Mouse (Mus musculus) hindbrain, embryonic 16.5 days (tissue): Measurements from ENCODE around the gene Chodl. TPM values are rescaled to one million over a fixed set of nuclear protein-coding genes. Genes with fewer than 3 reads are reported as not detected.

Experiments used
- ATAC-seq: fragments of 200-750 bp; cut with Nextera tagmentation; 2 replicates; pipeline ENCODE4 v1.8.0; 2017; ENCODE audit warnings: moderate TSS enrichment, moderate library complexity
- H3K27ac ChIP-seq: fragments of 300-500 bp; sonication (generic); 2 replicates; pipeline ENCODE4 v1.5.1; 2014; ENCODE audit warnings: low read depth, mild to moderate bottlenecking, control low read depth, low read length, moderate library complexity
- H3K27me3 ChIP-seq: fragments of 300-500 bp; sonication (generic); replicated peaks from 2 replicates; pipeline ENCODE4 v1.6.1; 2014; ENCODE audit warnings: low read length; ENCODE audit not compliant: control insufficient read depth, insufficient read depth
- H3K36me3 ChIP-seq: fragments of 300-500 bp; sonication (generic); 2 replicates; pipeline ENCODE4 v1.6.1; 2014; ENCODE audit warnings: mild to moderate bottlenecking, low read length, moderate library complexity, mixed read lengths; ENCODE audit not compliant: control insufficient read depth, insufficient read depth
- H3K4me1 ChIP-seq: fragments of 300-500 bp; sonication (generic); 2 replicates; pipeline ENCODE4 v1.6.1; 2014; ENCODE audit warnings: low read depth, low read length; ENCODE audit not compliant: control insufficient read depth, insufficient read depth
- H3K4me2 ChIP-seq: fragments of 300-500 bp; sonication (generic); 2 replicates; pipeline ENCODE4 v1.6.1; 2014; ENCODE audit warnings: mild to moderate bottlenecking, low read length, control low read depth, moderate library complexity
- H3K4me3 ChIP-seq: fragments of 300-500 bp; sonication (generic); 2 replicates; pipeline ENCODE4 v1.5.1; 2014; ENCODE audit warnings: mild to moderate bottlenecking, low read length, control low read depth, moderate library complexity
- H3K9ac ChIP-seq: fragments of 300-500 bp; sonication (generic); 2 replicates; pipeline ENCODE4 v1.6.1; 2014; ENCODE audit warnings: low read depth, mild to moderate bottlenecking, control low read depth, low read length, moderate library complexity
- H3K9me3 ChIP-seq: fragments of 300-500 bp; sonication (generic); 2 replicates; pipeline ENCODE4 v1.6.1; 2014; ENCODE audit warnings: mild to moderate bottlenecking, low read length, moderate library complexity; ENCODE audit not compliant: control insufficient read depth
- WGBS: fragments of 180-500 bp; shearing (Covaris S2); extraction: QIAGEN DNeasy Blood & Tissue Kit; methylation state at CpG from one replicate; pipeline ENCODE4 v1.1.7; 2014; 5-methylcytosine and 5-hydroxymethylcytosine counted together
- polyA plus RNA-seq: library from polyadenylated mRNA; unstranded; fragments of >200 nt; fragmentation: Nextera tagmentation; extraction: Ambion mirVana; gene quantifications from 2 replicates; pipeline ENCODE4 v1.2.1, GENCODE M21; 2015

The Chodl gene
- polyA plus RNA-seq, 1 experiment from 2014 or later: 26.7 TPM

DNA sequence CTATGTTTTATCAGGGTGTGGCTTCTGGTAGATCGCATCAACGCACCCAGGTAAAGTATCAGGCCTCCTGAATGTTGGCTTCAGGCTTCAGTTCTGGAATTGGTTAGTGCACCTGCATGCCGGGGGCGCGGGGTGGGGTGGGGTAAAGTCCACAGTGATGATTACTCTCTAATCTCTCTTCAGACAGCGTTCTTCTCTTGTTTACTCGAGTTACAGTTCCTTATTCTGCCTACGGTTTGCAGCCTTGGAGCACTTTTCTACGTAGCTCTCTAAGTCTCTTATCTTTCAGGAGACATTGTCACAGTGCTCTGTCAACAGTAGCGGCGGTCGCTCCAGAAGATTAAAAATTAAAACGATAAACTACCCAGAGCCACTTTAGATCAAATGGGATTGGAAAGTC, 43.4 kb downstream of the Chodl start:
- Histone ChIP-seq H3K27me3 (no peaks in the 10 kb centered on the region), H3K4me3 (no peak overlapping the region), H3K4me1 (no peaks in the 10 kb centered on the region), H3K4me2 (no peak overlapping the region), H3K27ac (no peak overlapping the region), H3K9me3 (no peaks in the 10 kb centered on the region), H3K9ac (no peak overlapping the region), H3K36me3 (no peaks in the 10 kb centered on the region)
- 96% methylated on average over 13 of the region's 13 CpGs for WGBS
- ATAC-seq: no peak

DNA sequence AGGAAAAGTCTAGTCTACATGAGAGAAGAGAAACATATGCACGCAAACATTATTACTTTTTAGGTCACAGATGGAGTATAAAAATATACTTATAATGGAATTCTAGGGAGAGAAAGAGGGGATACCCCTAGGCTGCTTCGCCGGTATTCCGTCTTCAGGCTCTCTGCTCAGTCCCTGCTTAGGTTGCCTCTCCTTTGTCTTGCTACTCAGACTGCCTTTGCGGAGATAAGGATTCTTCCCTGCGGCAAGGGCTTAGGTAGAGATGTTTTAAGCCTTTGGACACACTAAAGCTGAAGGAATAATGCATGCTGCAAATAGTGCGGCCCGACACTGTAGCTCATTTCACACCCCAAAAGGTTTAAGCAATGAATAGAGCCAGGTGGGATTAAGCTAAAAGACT, 45.6 kb downstream of the Chodl start:
- no peaks in the 10 kb centered on the region for H3K27me3 ChIP-seq
- H3K36me3 ChIP-seq: no peaks in the 10 kb centered on the region
- no peak overlapping the region for H3K4me2 ChIP-seq
- no peak overlapping the region for H3K27ac ChIP-seq
- H3K4me3 ChIP-seq: no peak overlapping the region
- no peak for ATAC-seq
- H3K4me1 ChIP-seq: no peaks in the 10 kb centered on the region
- WGBS: 77% methylated on average over 8 of the region's 8 CpGs
- H3K9me3 ChIP-seq: no peaks in the 10 kb centered on the region
- no peak overlapping the region for H3K9ac ChIP-seq

Other genes with a start within 250 kb of the Chodl start
- gene Tmprss15, start 160.1 kb downstream of the Chodl start, polyA plus RNA-seq: 0.06 TPM in 1 of 2 replicates, not detected in the other